Mouse (Mus musculus) 3T3-L1 (cell line): ENCODE measurements at regions not wholly inside any gene's neighbourhood (a gene's known extent, or its start where the extent isn't known, plus 50 kb on each side); places are given as distances from the start of the nearest gene placed in this dataset.

Source experiments
- DNase-seq: peaks from one replicate; pipeline ENCODE4 v3.0.0-alpha.2; 2015; ENCODE audit warnings: low read depth, low spot score

- DNase-seq, result peak; percentile 85
These were observed 56.2 kb upstream of the Akap13 start for GRCm38 (mm10) chr7:75398904-75399724.

- DNase-seq, result no peak
These were observed 54.9 kb upstream of the Akap13 start for GRCm38 (mm10) chr7:75400471-75400870.

- no peak for DNase-seq
These were observed 50.4 kb upstream of the Akap13 start for GRCm38 (mm10) chr7:75404955-75405354.
